9 mouse cellular contexts compared by ENCODE assay signal in genomic region chr6:28420361-28420760, GRCm38 (mm10). TPM values are rescaled to one million over a fixed set of nuclear protein-coding genes. Genes with fewer than 3 reads are reported as not detected.
A peak's percentile ranks its signal among the peaks of the same experiment; 100 is the strongest.
DNase-seq lines count a peak whose midpoint lies in the region; ATAC-seq and TF ChIP-seq lines count a peak whose summit lies in the region.
"Had no signal": no experiment of that assay in that cellular context is flagged by ENCODE, and none has a peak within 500 bp of the region (broad histone marks: within the 10 kb centered on the region; RNA-seq: fewer than 3 reads in every experiment).

No protein-coding gene starts in this region.

- no peak for ATAC-seq in limb, embryonic 15.5 days (ENCODE audit: insufficient number of reproducible peaks, low FRiP score, low TSS enrichment, low read depth)
- no peak for ATAC-seq in stomach, postnatal 0 days (ENCODE audit: low FRiP score, low TSS enrichment)
- no peak for ATAC-seq in frontal cortex, adult (ENCODE audit: low TSS enrichment)

- H3K27ac ChIP-seq in limb, embryonic 15.5 days, result no peak overlapping the region
- H3K27ac ChIP-seq in stomach, postnatal 0 days (replicated peaks), result no peak overlapping the region

- no peaks in the 10 kb centered on the region for H3K27me3 ChIP-seq in limb, embryonic 15.5 days
- no peaks in the 10 kb centered on the region for H3K27me3 ChIP-seq in stomach, postnatal 0 days (ENCODE audit: control insufficient read depth, insufficient read depth, low read length)

- peaks cover 33% of the 10 kb centered on the region for H3K36me3 ChIP-seq in limb, embryonic 15.5 days
- peaks cover 14% of the 10 kb centered on the region for H3K36me3 ChIP-seq in stomach, postnatal 0 days (ENCODE audit: control insufficient read depth, insufficient read depth, low read length)

- H3K4me1 ChIP-seq in limb, embryonic 15.5 days, result peaks cover 43% of the 10 kb centered on the region
- H3K4me1 ChIP-seq in stomach, postnatal 0 days (replicated peaks; ENCODE audit: control insufficient read depth, insufficient read depth), result peaks cover 11% of the 10 kb centered on the region; the same call in 1 of the 2 replicates

- peak overlapping the region; percentile 76 for H3K4me3 ChIP-seq in limb, embryonic 15.5 days
- H3K4me3 ChIP-seq in stomach, postnatal 0 days (ENCODE audit: low read depth, low read length), result peak overlapping the region; percentile 58

- peak overlapping the region; percentile 87 for H3K4me2 ChIP-seq in limb, embryonic 15.5 days
- peak overlapping the region; percentile 70 for H3K4me2 ChIP-seq in stomach, postnatal 0 days (replicated peaks; ENCODE audit: low read depth)

- DNase-seq in heart, adult 11 months, result peak; percentile 93
- DNase-seq in heart, postnatal 4 days, result no peak
- peak; percentile 14 for DNase-seq in thymus, postnatal 4 days
- DNase-seq in thymus, postnatal 36 days, result no peak
- no peak for DNase-seq in stomach, postnatal 0 days (ENCODE audit: low spot score)
- no peak for DNase-seq in testis, postnatal 10 days (ENCODE audit: low spot score)
- DNase-seq: spleen, adult 18-20 months had no signal

- TF ChIP-seq CTCF in stomach, postnatal 0 days (IDR thresholded peaks at IDR 0.05; ENCODE audit: low read depth), result no peak

- 77% methylated on average over 17 of the region's 17 CpGs for WGBS in limb, embryonic 15.5 days
- WGBS in stomach, postnatal 0 days, result 71% methylated on average over 17 of the region's 17 CpGs

- no peaks in the 10 kb centered on the region for H3K9me3 ChIP-seq in limb, embryonic 15.5 days
- H3K9me3 ChIP-seq in stomach, postnatal 0 days (ENCODE audit: control insufficient read depth, low read length), result no peaks in the 10 kb centered on the region

- no peak for TF ChIP-seq EP300 in stomach, postnatal 0 days (optimal IDR thresholded peaks at IDR 0.05)

- no peak overlapping the region for H3K9ac ChIP-seq in limb, embryonic 15.5 days
- peak overlapping the region; percentile 84; the same call in 1 of the 2 replicates for H3K9ac ChIP-seq in stomach, postnatal 0 days (ENCODE audit: low read length)

RNA-seq across cellular contexts. Expression of gene Arf5, which starts 3.0 kb away (rescaled TPM):
- total RNA-seq in heart, postnatal 4 days (2021), result 100 to 1,000 TPM; 199 to 205 TPM
- 395 and 420 TPM in 2 replicates for polyA plus RNA-seq in limb, embryonic 15.5 days (2015; fragmentation: Nextera tagmentation; extraction: Ambion mirVana)
- polyA plus RNA-seq in stomach, postnatal 0 days (2015; fragmentation: Nextera tagmentation; extraction: Ambion mirVana), result 296 and 303 TPM in 2 replicates

RNA-seq across cellular contexts. Expression of gene Fscn3, which starts 7.2 kb away (rescaled TPM):
- not detected for total RNA-seq in heart, postnatal 4 days (2021)
- not detected in 2 replicates for polyA plus RNA-seq in limb, embryonic 15.5 days (2015; fragmentation: Nextera tagmentation; extraction: Ambion mirVana)
- not detected in 2 replicates for polyA plus RNA-seq in stomach, postnatal 0 days (2015; fragmentation: Nextera tagmentation; extraction: Ambion mirVana)

RNA-seq across cellular contexts. Expression of gene Gcc1, which starts 7.8 kb away (rescaled TPM):
- total RNA-seq in heart, postnatal 4 days (2021), result 1 to 10 TPM; 8.6 TPM
- 10.6 and 11.9 TPM in 2 replicates for polyA plus RNA-seq in limb, embryonic 15.5 days (2015; fragmentation: Nextera tagmentation; extraction: Ambion mirVana)
- 5.6 and 6.3 TPM in 2 replicates for polyA plus RNA-seq in stomach, postnatal 0 days (2015; fragmentation: Nextera tagmentation; extraction: Ambion mirVana)

RNA-seq across cellular contexts. Expression of gene Zfp800, which starts 22.6 kb away (rescaled TPM):
- total RNA-seq in heart, postnatal 4 days (2021), result 10 to 100 TPM; 11.7 to 12.5 TPM
- polyA plus RNA-seq in limb, embryonic 15.5 days (2015; fragmentation: Nextera tagmentation; extraction: Ambion mirVana), result 15.1 and 17.1 TPM in 2 replicates
- polyA plus RNA-seq in stomach, postnatal 0 days (2015; fragmentation: Nextera tagmentation; extraction: Ambion mirVana), result 17.8 and 18.4 TPM in 2 replicates

RNA-seq across cellular contexts. Expression of gene Pax4, which starts 28.8 kb away (rescaled TPM):
- not detected for total RNA-seq in heart, postnatal 4 days (2021)
- polyA plus RNA-seq in limb, embryonic 15.5 days (2015; fragmentation: Nextera tagmentation; extraction: Ambion mirVana), result not detected in 2 replicates
- not detected in 2 replicates for polyA plus RNA-seq in stomach, postnatal 0 days (2015; fragmentation: Nextera tagmentation; extraction: Ambion mirVana)

Comparison
In these comparisons a context has a peak if more than half of its experiments do, and no peak if none do; other contexts are left out.
1. DNase-seq: peak in heart, adult 11 months (single experiment) and thymus, postnatal 4 days (single experiment); none in heart, postnatal 4 days (single experiment), thymus, postnatal 36 days (0 of 2), stomach, postnatal 0 days (single experiment) and testis, postnatal 10 days (single experiment).